Mouse (Mus musculus): ENCODE data around the gene Tas2r144. TPM values are rescaled to one million over a fixed set of nuclear protein-coding genes. Genes with fewer than 3 reads are reported as not detected.

Tas2r144 gene
- polyA plus RNA-seq, 1 experiment: not detected

DNA sequence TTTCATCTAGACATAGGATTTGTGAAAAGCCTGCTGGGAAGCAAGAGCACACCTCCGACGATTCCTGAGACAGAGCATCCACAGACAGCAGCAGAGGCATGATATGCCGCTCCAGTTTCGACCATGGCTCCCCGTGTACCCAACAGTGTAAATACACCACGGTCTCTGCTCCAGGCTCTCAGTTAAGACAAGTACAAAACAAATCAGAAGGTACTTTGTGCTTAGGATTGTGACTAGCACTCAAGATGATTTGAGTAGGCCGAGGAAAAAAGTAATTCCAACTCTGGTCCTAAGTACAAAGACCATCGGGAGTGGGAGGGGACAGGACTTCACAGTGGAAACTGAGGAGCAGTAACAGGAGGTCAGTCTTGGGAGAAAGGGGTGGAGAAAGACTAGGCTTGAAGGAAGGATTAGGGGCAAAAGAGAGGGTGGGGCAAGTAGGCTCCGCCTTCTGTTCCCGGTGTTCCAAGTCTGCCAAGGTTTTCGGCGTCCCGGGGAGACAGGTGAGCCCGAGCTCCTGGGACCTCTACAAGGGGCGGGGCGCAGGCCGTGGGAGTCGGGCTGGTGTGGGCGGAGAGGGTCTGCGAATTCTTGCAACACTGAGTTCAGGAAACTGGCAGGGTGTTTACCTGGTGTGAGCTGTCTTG, 46.5 kb downstream of the Tas2r144 start, which contains the start of gene Tmem139:
Gene Tmem139, plus strand, starts transcription at position 447 of the 647 bp plus-strand sequence.
- Histone ChIP-seq H3K9me3 (no peaks in the 10 kb centered on the region), H3K27me3 (replicated peaks) (peaks cover 2% of the 10 kb centered on the region), H3K36me3 (replicated peaks; ENCODE audit: low read length) (no peaks in the 10 kb centered on the region), H3K4me3 (replicated peaks) (no peak within 1 kb of the TSS), H3K4me1 (peaks cover 34% of the 10 kb centered on the region)
- TF ChIP-seq GATA1 (IDR thresholded peaks at IDR 0.05; ENCODE audit: borderline replicate concordance, low read length): no peak
- no peak for TF ChIP-seq FLI1 (IDR thresholded peaks at IDR 0.05; ENCODE audit: low read length)

DNA sequence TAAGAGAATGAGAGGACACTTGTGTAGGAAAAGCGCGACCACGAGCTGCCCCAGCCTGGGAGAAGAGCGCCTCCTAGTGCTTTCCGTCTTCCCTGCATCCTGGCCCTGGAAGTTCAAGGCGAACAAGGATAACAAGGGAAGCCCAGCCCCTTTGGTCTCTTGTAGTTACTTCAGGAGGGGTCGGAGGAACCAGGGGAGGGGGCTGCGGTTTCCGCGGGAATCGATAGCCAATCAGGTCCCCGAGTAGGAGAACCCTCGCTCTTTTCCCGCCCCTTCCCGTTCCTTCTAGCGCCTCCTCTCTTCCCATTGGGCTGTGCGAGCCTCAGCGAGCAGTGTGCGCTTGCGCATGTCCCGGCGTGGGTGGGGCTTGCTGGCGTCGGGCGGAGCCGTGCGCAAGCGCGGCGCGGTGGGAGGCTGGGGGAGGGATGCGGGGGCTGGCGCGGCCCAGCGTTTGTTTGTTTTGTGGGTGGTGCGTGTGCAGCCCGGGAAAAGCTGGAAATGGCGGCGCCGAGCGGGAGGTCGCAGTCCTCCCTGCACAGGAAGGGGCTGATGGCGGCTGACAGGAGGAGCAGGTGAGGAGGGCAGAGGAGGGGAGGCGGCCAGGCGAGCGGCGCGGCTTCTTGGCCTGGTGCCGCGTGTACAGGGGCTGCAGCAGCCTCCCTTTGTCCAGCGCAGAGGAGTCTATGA, 49.6 kb downstream of the Tas2r144 start, which contains the start of gene Casp2:
Gene Casp2, plus strand, starts transcription at position 360 of the 687 bp plus-strand sequence.
- Histone ChIP-seq H3K36me3 (replicated peaks; ENCODE audit: low read length) (peaks cover 27% of the 10 kb centered on the region), H3K9me3 (no peaks in the 10 kb centered on the region), H3K4me3 (replicated peaks) (peak within 1 kb of the TSS; percentile 99), H3K27me3 (replicated peaks) (no peaks in the 10 kb centered on the region), H3K4me1 (peaks cover 39% of the 10 kb centered on the region)
- peak; percentile 56; the same call in 1 of the 2 replicates for TF ChIP-seq FLI1 (IDR thresholded peaks at IDR 0.05; ENCODE audit: low read length)
- no peak for TF ChIP-seq GATA1 (IDR thresholded peaks at IDR 0.05; ENCODE audit: borderline replicate concordance, low read length)

Other genes with a start within 250 kb of the Tas2r144 start
- gene Sval3, start 247.2 kb upstream of the Tas2r144 start, polyA plus RNA-seq (2012; ENCODE audit: insufficient read depth, low replicate concordance): not detected in 2 replicates
- gene Sva, start 176.9 kb upstream of the Tas2r144 start, polyA plus RNA-seq (2012; ENCODE audit: insufficient read depth, low replicate concordance): not detected in 2 replicates
- gene Tas2r139, start 74.4 kb upstream of the Tas2r144 start, polyA plus RNA-seq (2012; ENCODE audit: insufficient read depth, low replicate concordance): not detected in 2 replicates
- 0.46 TPM in 1 of 2 replicates, not detected in the other for gene Gstk1, start 30.6 kb downstream of the Tas2r144 start, polyA plus RNA-seq (2012; ENCODE audit: insufficient read depth, low replicate concordance)
- gene Tmem139, start 46.6 kb downstream of the Tas2r144 start, polyA plus RNA-seq (2012; ENCODE audit: insufficient read depth, low replicate concordance): not detected in 2 replicates
- 1.2 and 13.2 TPM in 2 replicates for gene Casp2, start 49.7 kb downstream of the Tas2r144 start, polyA plus RNA-seq (2012; ENCODE audit: insufficient read depth, low replicate concordance)
- gene Clcn1, start 71.4 kb downstream of the Tas2r144 start, polyA plus RNA-seq (2012; ENCODE audit: insufficient read depth, low replicate concordance): not detected in 2 replicates
- 0.41 TPM in 1 of 2 replicates, not detected in the other for gene Fam131b, start 109.3 kb downstream of the Tas2r144 start, polyA plus RNA-seq (2012; ENCODE audit: insufficient read depth, low replicate concordance)
- gene Zyx, start 134.3 kb downstream of the Tas2r144 start, polyA plus RNA-seq (2012; ENCODE audit: insufficient read depth, low replicate concordance): 8,612 and 27,789 TPM in 2 replicates
- not detected in 2 replicates for gene Epha1, start 157.9 kb downstream of the Tas2r144 start, polyA plus RNA-seq (2012; ENCODE audit: insufficient read depth, low replicate concordance)
- gene Tas2r143, start 184.9 kb downstream of the Tas2r144 start, polyA plus RNA-seq (2012; ENCODE audit: insufficient read depth, low replicate concordance): not detected in 2 replicates
- gene Tas2r135, start 190.1 kb downstream of the Tas2r144 start, polyA plus RNA-seq (2012; ENCODE audit: insufficient read depth, low replicate concordance): not detected in 2 replicates
- not detected in 2 replicates for gene Tas2r126, start 219.2 kb downstream of the Tas2r144 start, polyA plus RNA-seq (2012; ENCODE audit: insufficient read depth, low replicate concordance)
- gene Olfr458, start 249.9 kb downstream of the Tas2r144 start, polyA plus RNA-seq (2012; ENCODE audit: insufficient read depth, low replicate concordance): not detected in 2 replicates

Measured in megakaryocyte, embryonic 14.5 days (primary cell).